Mouse (Mus musculus) embryonic facial prominence, embryonic 11.5 days (tissue): Measurements from ENCODE around the gene Zfp800. TPM values are rescaled to one million over a fixed set of nuclear protein-coding genes. Genes with fewer than 3 reads are reported as not detected.

Experiments used
- ATAC-seq: fragments of 200-750 bp; cut with Nextera tagmentation; replicated peaks from 2 replicates; pipeline ENCODE4 v1.8.0; 2017; ENCODE audit warnings: low read depth; ENCODE audit not compliant: insufficient number of reproducible peaks, low FRiP score, low TSS enrichment
- DNase-seq: peaks from one replicate; pipeline ENCODE4 v3.0.0-alpha.2; 2015; ENCODE audit warnings: low spot score
- H3K27ac ChIP-seq: fragments of 300-500 bp; sonication (generic); replicated peaks from 2 replicates; pipeline ENCODE4 v1.5.1; 2014; ENCODE audit warnings: mild to moderate bottlenecking, low read depth, low read length, control low read depth
- H3K27me3 ChIP-seq: fragments of 300-500 bp; sonication (generic); 2 replicates; pipeline ENCODE4 v1.6.1; 2014; ENCODE audit warnings: mild to moderate bottlenecking, low read length, moderate library complexity, mixed read lengths; ENCODE audit not compliant: control insufficient read depth, insufficient read depth
- H3K36me3 ChIP-seq: fragments of 300-500 bp; sonication (generic); replicated peaks from 2 replicates; pipeline ENCODE4 v1.6.1; 2014; ENCODE audit warnings: low read depth, mild to moderate bottlenecking, low read length, moderate library complexity, mixed read lengths; ENCODE audit not compliant: control insufficient read depth, insufficient read depth
- H3K4me1 ChIP-seq: fragments of 300-500 bp; sonication (generic); 2 replicates; pipeline ENCODE4 v1.6.1; 2014; ENCODE audit warnings: low read length, mixed read lengths; ENCODE audit not compliant: control insufficient read depth, insufficient read depth
- H3K4me2 ChIP-seq: fragments of 300-500 bp; sonication (generic); 2 replicates; pipeline ENCODE4 v1.6.1; 2014; ENCODE audit warnings: low read depth, mild to moderate bottlenecking, control low read depth, low read length, moderate library complexity
- H3K4me3 ChIP-seq: fragments of 300-500 bp; sonication (generic); 2 replicates; pipeline ENCODE4 v1.5.1; 2014; ENCODE audit warnings: low read depth, low read length, control low read depth
- H3K9ac ChIP-seq: fragments of 300-500 bp; sonication (generic); replicated peaks from 2 replicates; pipeline ENCODE4 v1.6.1; 2014; ENCODE audit warnings: mild to moderate bottlenecking, control low read depth, low read length
- H3K9me3 ChIP-seq: fragments of 300-500 bp; sonication (generic); replicated peaks from 2 replicates; pipeline ENCODE4 v1.6.1; 2016; ENCODE audit warnings: mild to moderate bottlenecking, low read length, inconsistent platforms, mixed read lengths; ENCODE audit not compliant: control insufficient read depth
- WGBS: fragments of 180-500 bp; shearing (Covaris S2); extraction: QIAGEN DNeasy Blood & Tissue Kit; methylation state at CpG from one replicate; pipeline ENCODE4 v1.1.7; 2014; 5-methylcytosine and 5-hydroxymethylcytosine counted together
- polyA plus RNA-seq: library from polyadenylated mRNA; unstranded; fragments of >200 nt; fragmentation: Nextera tagmentation; extraction: Ambion mirVana; gene quantifications from 2 replicates; pipeline ENCODE4 v1.2.1, GENCODE M21; 2014

Gene Zfp800
- polyA plus RNA-seq, 1 experiment from 2014 or later, result 20.2 TPM

GRCm38 (mm10) chr6:28418449-28418848 is 20.6 kb upstream of the Zfp800 start:
- WGBS, result 94% methylated on average over 14 of the region's 14 CpGs
- DNase-seq (no peak), ATAC-seq (no peak)
- Histone ChIP-seq H3K27me3 (no peaks in the 10 kb centered on the region), H3K27ac (no peak overlapping the region), H3K9ac (no peak overlapping the region), H3K4me1 (peaks cover 7% of the 10 kb centered on the region), H3K4me3 (no peak overlapping the region), H3K9me3 (no peaks in the 10 kb centered on the region), H3K4me2 (no peak overlapping the region), H3K36me3 (no peaks in the 10 kb centered on the region)

GRCm38 (mm10) chr6:28416981-28417380 is 19.2 kb upstream of the Zfp800 start:
- 65% methylated on average over 4 of the region's 4 CpGs for WGBS
- no peaks in the 10 kb centered on the region for H3K9me3 ChIP-seq
- no peak overlapping the region for H3K4me3 ChIP-seq
- no peak overlapping the region for H3K27ac ChIP-seq
- H3K36me3 ChIP-seq, result no peaks in the 10 kb centered on the region
- H3K27me3 ChIP-seq, result no peaks in the 10 kb centered on the region
- H3K4me1 ChIP-seq, result peaks cover 7% of the 10 kb centered on the region
- DNase-seq, result no peak
- no peak for ATAC-seq
- H3K9ac ChIP-seq, result no peak overlapping the region
- no peak overlapping the region for H3K4me2 ChIP-seq

GRCm38 (mm10) chr6:28411236-28411635 is 13.4 kb upstream of the Zfp800 start:
- Histone ChIP-seq H3K4me1 (no peaks in the 10 kb centered on the region), H3K36me3 (no peaks in the 10 kb centered on the region), H3K9ac (no peak overlapping the region), H3K4me3 (no peak overlapping the region), H3K4me2 (no peak overlapping the region), H3K27ac (no peak overlapping the region), H3K9me3 (no peaks in the 10 kb centered on the region), H3K27me3 (no peaks in the 10 kb centered on the region)
- ATAC-seq (no peak), DNase-seq (no peak)
- 75% methylated on average over 2 of the region's 2 CpGs for WGBS

- H3K4me3 ChIP-seq, result no peak overlapping the region
- no peaks in the 10 kb centered on the region for H3K4me1 ChIP-seq
- H3K27me3 ChIP-seq, result no peaks in the 10 kb centered on the region
- H3K9me3 ChIP-seq, result no peaks in the 10 kb centered on the region
- no peak overlapping the region for H3K27ac ChIP-seq
- no peak overlapping the region for H3K9ac ChIP-seq
- ATAC-seq, result no peak
- DNase-seq, result no peak
- no peaks in the 10 kb centered on the region for H3K36me3 ChIP-seq
- no peak overlapping the region for H3K4me2 ChIP-seq
- 85% methylated on average over 9 of the region's 9 CpGs for WGBS
Observed at GRCm38 (mm10) chr6:28410053-28410452, 12.2 kb upstream of the Zfp800 start.

GRCm38 (mm10) chr6:28399791-28400190 is 2.0 kb upstream of the Zfp800 start:
- H3K9me3 ChIP-seq, result no peaks in the 10 kb centered on the region
- no peak overlapping the region for H3K4me3 ChIP-seq
- no peak overlapping the region for H3K4me2 ChIP-seq
- no peaks in the 10 kb centered on the region for H3K4me1 ChIP-seq
- H3K9ac ChIP-seq, result no peak overlapping the region
- H3K27ac ChIP-seq, result no peak overlapping the region
- WGBS, result 87% methylated on average over 4 of the region's 4 CpGs
- H3K27me3 ChIP-seq, result peaks cover 7% of the 10 kb centered on the region
- ATAC-seq (no peak), DNase-seq (no peak)
- no peaks in the 10 kb centered on the region for H3K36me3 ChIP-seq

- WGBS, result 80% methylated on average over 3 of the region's 3 CpGs
- Histone ChIP-seq H3K9ac (no peak overlapping the region), H3K9me3 (no peaks in the 10 kb centered on the region), H3K4me3 (no peak overlapping the region), H3K4me2 (no peak overlapping the region), H3K27me3 (peaks cover 7% of the 10 kb centered on the region), H3K36me3 (no peaks in the 10 kb centered on the region), H3K27ac (no peak overlapping the region), H3K4me1 (no peaks in the 10 kb centered on the region)
- DNase-seq (no peak), ATAC-seq (no peak)
Observed at GRCm38 (mm10) chr6:28398726-28399125, 921 bp upstream of the Zfp800 start.

- ATAC-seq (no peak), DNase-seq (peak; percentile 66)
- Histone ChIP-seq H3K27ac (no peak overlapping the region), H3K27me3 (peaks cover 7% of the 10 kb centered on the region), H3K9ac (peak overlapping the region; percentile 30), H3K9me3 (no peaks in the 10 kb centered on the region), H3K36me3 (no peaks in the 10 kb centered on the region), H3K4me1 (no peaks in the 10 kb centered on the region), H3K4me3 (peak overlapping the region; percentile 37), H3K4me2 (peak overlapping the region; percentile 69)
- WGBS, result under 1% methylated on average over 19 of the region's 19 CpGs
Observed at GRCm38 (mm10) chr6:28396853-28397457, 850 bp downstream of the Zfp800 start.

GRCm38 (mm10) chr6:28396051-28396852 is 1.6 kb downstream of the Zfp800 start:
- peaks cover 7% of the 10 kb centered on the region for H3K27me3 ChIP-seq
- DNase-seq (no peak), ATAC-seq (no peak)
- no peak overlapping the region; the same call in 1 of the 2 replicates for H3K4me3 ChIP-seq
- H3K4me2 ChIP-seq, result peak overlapping the region; percentile 69; the same call in 1 of the 2 replicates
- no peaks in the 10 kb centered on the region for H3K36me3 ChIP-seq
- H3K9ac ChIP-seq, result no peak overlapping the region; the same call in 1 of the 2 replicates
- no peak overlapping the region for H3K27ac ChIP-seq
- H3K9me3 ChIP-seq, result no peaks in the 10 kb centered on the region
- WGBS, result 22% methylated on average over 15 of the region's 15 CpGs
- no peaks in the 10 kb centered on the region for H3K4me1 ChIP-seq
